Mouse (Mus musculus) testis, adult 2 months (tissue): ENCODE measurements around the gene Hoxd1. TPM values are rescaled to one million over a fixed set of nuclear protein-coding genes. Genes with fewer than 3 reads are reported as not detected.

ENCODE experiments used
- H3K27ac ChIP-seq: fragments of 200-500 bp; 2 replicates; pipeline ENCODE4 v1.5.1; 2012; ENCODE audit warnings: low read depth, low read length; ENCODE audit not compliant: control insufficient read depth, insufficient read depth
- H3K27me3 ChIP-seq: fragments of 200-500 bp; 2 replicates; pipeline ENCODE4 v1.6.1; 2012; ENCODE audit warnings: mild to moderate bottlenecking, low read length, moderate library complexity; ENCODE audit not compliant: control insufficient read depth, insufficient read depth
- H3K36me3 ChIP-seq: fragments of 200-500 bp; 2 replicates; pipeline ENCODE4 v1.6.1; 2012; ENCODE audit warnings: mild to moderate bottlenecking, low read length; ENCODE audit not compliant: control insufficient read depth, insufficient read depth
- H3K4me1 ChIP-seq: fragments of 200-500 bp; 2 replicates; pipeline ENCODE4 v1.6.1; 2012; ENCODE audit warnings: low read length; ENCODE audit not compliant: control insufficient read depth, insufficient read depth
- H3K4me3 ChIP-seq: fragments of 200-500 bp; 2 replicates; pipeline ENCODE4 v1.5.1; 2012; ENCODE audit warnings: low read depth, mild to moderate bottlenecking, low read length, moderate library complexity, mixed read lengths; ENCODE audit not compliant: control insufficient read depth
- CTCF ChIP-seq: fragments of 200-500 bp; IDR thresholded peaks from 2 replicates; pipeline ENCODE4 v1.5.1; 2012; ENCODE audit warnings: low read depth, mild to moderate bottlenecking, inconsistent platforms, low read length, moderate library complexity; ENCODE audit not compliant: control insufficient read depth, insufficient read depth, insufficient replicate concordance
- POLR2A ChIP-seq: fragments of 200-500 bp; IDR thresholded peaks from 2 replicates; pipeline ENCODE4 v1.6.1; 2012; ENCODE audit warnings: low read depth, mild to moderate bottlenecking, inconsistent platforms, low read length, moderate library complexity; ENCODE audit not compliant: control insufficient read depth
- polyA plus RNA-seq: library from polyadenylated mRNA; depleted of rRNA; stranded (reverse); fragments of >200 nt; gene quantifications from 2 replicates; pipeline ENCODE4 v1.2.3, GENCODE M21; 2012

The Hoxd1 gene
- polyA plus RNA-seq, 1 experiment = not detected

- Histone ChIP-seq H3K27me3 (no peaks in the 10 kb centered on the region), H3K36me3 (no peaks in the 10 kb centered on the region), H3K27ac (no peak overlapping the region), H3K4me1 (peaks cover 8% of the 10 kb centered on the region), H3K4me3 (no peak overlapping the region)
- no peak for TF ChIP-seq POLR2A
- TF ChIP-seq CTCF = no peak
Measured at GRCm38 (mm10) chr2:74727640-74728302, 35.0 kb upstream of the Hoxd1 start.

GRCm38 (mm10) chr2:74728303-74728680, 34.5 kb upstream of the Hoxd1 start:
- no peak overlapping the region for H3K27ac ChIP-seq
- H3K4me3 ChIP-seq = no peak overlapping the region
- no peaks in the 10 kb centered on the region; the same call in 1 of the 2 replicates for H3K27me3 ChIP-seq
- TF ChIP-seq POLR2A = no peak
- no peak for TF ChIP-seq CTCF
- H3K4me1 ChIP-seq = peaks cover 5% of the 10 kb centered on the region
- no peaks in the 10 kb centered on the region for H3K36me3 ChIP-seq

GRCm38 (mm10) chr2:74730331-74730730, 32.4 kb upstream of the Hoxd1 start:
- no peak overlapping the region for H3K4me3 ChIP-seq

GRCm38 (mm10) chr2:74731055-74731454, 31.7 kb upstream of the Hoxd1 start:
- Histone ChIP-seq H3K27ac (no peak overlapping the region), H3K36me3 (no peaks in the 10 kb centered on the region), H3K4me1 (no peaks in the 10 kb centered on the region; the same call in 1 of the 2 replicates), H3K27me3 (peaks cover 8% of the 10 kb centered on the region), H3K4me3 (no peak overlapping the region)
- no peak for TF ChIP-seq POLR2A
- TF ChIP-seq CTCF = no peak

More at GRCm38 (mm10) chr2:74730331-74730730, 32.4 kb upstream of the Hoxd1 start:
- Histone ChIP-seq H3K4me1 (peaks cover under 1% of the 10 kb centered on the region; the same call in 1 of the 2 replicates), H3K27me3 (peaks cover 6% of the 10 kb centered on the region), H3K36me3 (no peaks in the 10 kb centered on the region), H3K27ac (no peak overlapping the region)
- no peak for TF ChIP-seq POLR2A
- TF ChIP-seq CTCF = no peak

- TF ChIP-seq CTCF (no peak), POLR2A (no peak)
- H3K27me3 ChIP-seq = peaks cover 8% of the 10 kb centered on the region
- H3K27ac ChIP-seq = no peak overlapping the region
- no peak overlapping the region for H3K4me3 ChIP-seq
- no peaks in the 10 kb centered on the region for H3K36me3 ChIP-seq
- no peaks in the 10 kb centered on the region; the same call in 1 of the 2 replicates for H3K4me1 ChIP-seq
Measured at GRCm38 (mm10) chr2:74731799-74732512, 30.8 kb upstream of the Hoxd1 start.

GRCm38 (mm10) chr2:74732513-74733316, 30.1 kb upstream of the Hoxd1 start:
- no peak overlapping the region for H3K4me3 ChIP-seq
- no peak overlapping the region for H3K27ac ChIP-seq
- H3K27me3 ChIP-seq = peaks cover 8% of the 10 kb centered on the region
- no peaks in the 10 kb centered on the region for H3K36me3 ChIP-seq
- TF ChIP-seq CTCF (no peak), POLR2A (no peak)
- no peaks in the 10 kb centered on the region; the same call in 1 of the 2 replicates for H3K4me1 ChIP-seq

- Histone ChIP-seq H3K27ac (no peak overlapping the region), H3K4me1 (no peaks in the 10 kb centered on the region; the same call in 1 of the 2 replicates), H3K36me3 (no peaks in the 10 kb centered on the region), H3K4me3 (no peak overlapping the region), H3K27me3 (peaks cover 8% of the 10 kb centered on the region)
- no peak for TF ChIP-seq POLR2A
- no peak for TF ChIP-seq CTCF
Measured at GRCm38 (mm10) chr2:74733317-74733661, 29.5 kb upstream of the Hoxd1 start.
